Mouse (Mus musculus) liver, embryonic 16.5 days (tissue): Measurements from ENCODE around the gene Gnas. TPM values are rescaled to one million over a fixed set of nuclear protein-coding genes. Genes with fewer than 3 reads are reported as not detected.
A peak's percentile ranks its signal among the peaks of the same experiment; 100 is the strongest.

Source experiments
- ATAC-seq: fragments of 200-750 bp; cut with Nextera tagmentation; 2 replicates; pipeline ENCODE4 v1.8.0; 2017; ENCODE audit warnings: low read depth, mild to moderate bottlenecking, moderate number of reproducible peaks, moderate library complexity
- H3K27ac ChIP-seq: fragments of 300-500 bp; sonication (generic); 2 replicates; pipeline ENCODE4 v1.5.1; 2014; ENCODE audit warnings: mild to moderate bottlenecking, low read length
- H3K27me3 ChIP-seq: fragments of 300-500 bp; sonication (generic); 2 replicates; pipeline ENCODE4 v1.6.1; 2014; ENCODE audit warnings: low read depth, low read length, mixed read lengths; ENCODE audit not compliant: control insufficient read depth, insufficient read depth
- H3K36me3 ChIP-seq: fragments of 300-500 bp; sonication (generic); 2 replicates; pipeline ENCODE4 v1.6.1; 2014; ENCODE audit warnings: mild to moderate bottlenecking; ENCODE audit not compliant: control insufficient read depth, insufficient read depth
- H3K4me1 ChIP-seq: fragments of 300-500 bp; sonication (generic); 2 replicates; pipeline ENCODE4 v1.6.1; 2014; ENCODE audit warnings: low read depth, low read length, mixed read lengths; ENCODE audit not compliant: control insufficient read depth
- H3K4me2 ChIP-seq: fragments of 300-500 bp; sonication (generic); 2 replicates; pipeline ENCODE4 v1.6.1; 2014; ENCODE audit warnings: low read depth, low read length, mixed read lengths
- H3K4me3 ChIP-seq: fragments of 300-500 bp; sonication (generic); 2 replicates; pipeline ENCODE4 v1.5.1; 2014; ENCODE audit warnings: low read depth, mild to moderate bottlenecking, low read length
- H3K9ac ChIP-seq: fragments of 300-500 bp; sonication (generic); 2 replicates; pipeline ENCODE4 v1.6.1; 2014; ENCODE audit warnings: low read depth, low read length
- H3K9me3 ChIP-seq: fragments of 300-500 bp; sonication (generic); replicated peaks from 2 replicates; pipeline ENCODE4 v1.6.1; 2016; ENCODE audit warnings: low read length; ENCODE audit not compliant: control insufficient read depth
- WGBS: fragments of 180-500 bp; shearing (Covaris S2); extraction: QIAGEN DNeasy Blood & Tissue Kit; methylation state at CpG from one replicate; pipeline ENCODE4 v1.1.7; 2014; ENCODE audit not compliant: insufficient replicate concordance; 5-methylcytosine and 5-hydroxymethylcytosine counted together
- polyA plus RNA-seq: library from polyadenylated mRNA; unstranded; fragments of >200 nt; fragmentation: Nextera tagmentation; extraction: Ambion mirVana; gene quantifications from 2 replicates; pipeline ENCODE4 v1.2.1, GENCODE M21; 2015

Gene Gnas
- 181 and 231 TPM in 2 replicates for polyA plus RNA-seq

GRCm38 (mm10) chr2:174284011-174284410 is at the start of gene Gnas:
Gene Gnas, plus strand, starts transcription at chr2:174284320.
- Histone ChIP-seq H3K36me3 (peaks cover 47% of the 10 kb centered on the region), H3K27me3 (peaks cover 47% of the 10 kb centered on the region)
- 37% methylated on average over 19 of the region's 19 CpGs for WGBS

GRCm38 (mm10) chr2:174242431-174242830 is 41.7 kb upstream of the Gnas start:
- Histone ChIP-seq H3K9me3 (no peaks in the 10 kb centered on the region), H3K27me3 (no peaks in the 10 kb centered on the region), H3K27ac (no peak overlapping the region), H3K9ac (no peak overlapping the region), H3K4me2 (no peak overlapping the region), H3K4me1 (no peaks in the 10 kb centered on the region), H3K36me3 (no peaks in the 10 kb centered on the region), H3K4me3 (no peak overlapping the region)
- ATAC-seq, result no peak
- WGBS, result 30% methylated on average over 5 of the region's 5 CpGs

More at GRCm38 (mm10) chr2:174284011-174284410, at the start of gene Gnas:
- Histone ChIP-seq H3K4me2 (peak within 1 kb of the TSS; percentile 11; the same call in 1 of the 2 replicates), H3K4me3 (no peak within 1 kb of the TSS), H3K9ac (no peak within 1 kb of the TSS), H3K4me1 (no peaks in the 10 kb centered on the region), H3K27ac (no peak within 1 kb of the TSS), H3K9me3 (peaks cover 10% of the 10 kb centered on the region; the same call in 1 of the 2 replicates)
- no peak for ATAC-seq

- Histone ChIP-seq H3K9ac (no peak overlapping the region), H3K27ac (no peak overlapping the region), H3K27me3 (no peaks in the 10 kb centered on the region), H3K4me2 (no peak overlapping the region), H3K4me1 (no peaks in the 10 kb centered on the region), H3K4me3 (no peak overlapping the region), H3K9me3 (no peaks in the 10 kb centered on the region), H3K36me3 (no peaks in the 10 kb centered on the region)
- ATAC-seq, result no peak
Measured at GRCm38 (mm10) chr2:174251963-174252362, 32.2 kb upstream of the Gnas start.

- ATAC-seq, result no peak
- Histone ChIP-seq H3K9ac (no peak overlapping the region), H3K9me3 (no peaks in the 10 kb centered on the region), H3K4me3 (no peak overlapping the region), H3K36me3 (no peaks in the 10 kb centered on the region), H3K4me1 (no peaks in the 10 kb centered on the region), H3K27me3 (no peaks in the 10 kb centered on the region), H3K4me2 (no peak overlapping the region), H3K27ac (no peak overlapping the region)
- 24% methylated on average over 2 of the region's 2 CpGs for WGBS
Measured at GRCm38 (mm10) chr2:174257312-174257711, 26.8 kb upstream of the Gnas start.

- 12% methylated on average over 3 of the region's 3 CpGs for WGBS
- no peak for ATAC-seq
Measured at GRCm38 (mm10) chr2:174260004-174260403, 24.1 kb upstream of the Gnas start.

GRCm38 (mm10) chr2:174260908-174261800 is 23.0 kb upstream of the Gnas start:
- H3K4me2 ChIP-seq, result no peak overlapping the region
- no peak overlapping the region for H3K4me3 ChIP-seq
- H3K27me3 ChIP-seq, result no peaks in the 10 kb centered on the region
- H3K9ac ChIP-seq, result no peak overlapping the region
- no peaks in the 10 kb centered on the region for H3K9me3 ChIP-seq
- WGBS, result 25% methylated on average over 4 of the region's 4 CpGs
- ATAC-seq, result no peak
- no peak overlapping the region for H3K27ac ChIP-seq
- no peaks in the 10 kb centered on the region for H3K4me1 ChIP-seq
- H3K36me3 ChIP-seq, result no peaks in the 10 kb centered on the region

More at GRCm38 (mm10) chr2:174260004-174260403, 24.1 kb upstream of the Gnas start:
- Histone ChIP-seq H3K4me3 (no peak overlapping the region), H3K4me1 (no peaks in the 10 kb centered on the region), H3K9me3 (no peaks in the 10 kb centered on the region), H3K4me2 (no peak overlapping the region), H3K27me3 (no peaks in the 10 kb centered on the region), H3K36me3 (no peaks in the 10 kb centered on the region), H3K27ac (no peak overlapping the region), H3K9ac (no peak overlapping the region)

- H3K4me3 ChIP-seq, result no peak overlapping the region
- ATAC-seq, result no peak
- no peak overlapping the region for H3K9ac ChIP-seq
Measured at GRCm38 (mm10) chr2:174261801-174262200, 22.3 kb upstream of the Gnas start.

GRCm38 (mm10) chr2:174263110-174263815 is 20.9 kb upstream of the Gnas start:
- WGBS, result 42% methylated on average over 5 of the region's 5 CpGs
- no peak for ATAC-seq

More at GRCm38 (mm10) chr2:174261801-174262200, 22.3 kb upstream of the Gnas start:
- WGBS, result 48% methylated on average over 6 of the region's 6 CpGs
- H3K27ac ChIP-seq, result no peak overlapping the region
- no peaks in the 10 kb centered on the region for H3K36me3 ChIP-seq
- no peaks in the 10 kb centered on the region for H3K9me3 ChIP-seq
- no peaks in the 10 kb centered on the region for H3K4me1 ChIP-seq
- H3K27me3 ChIP-seq, result no peaks in the 10 kb centered on the region
- H3K4me2 ChIP-seq, result no peak overlapping the region

GRCm38 (mm10) chr2:174264248-174264647 is 19.9 kb upstream of the Gnas start:
- no peak overlapping the region for H3K9ac ChIP-seq
- no peak overlapping the region for H3K4me2 ChIP-seq
- no peaks in the 10 kb centered on the region for H3K36me3 ChIP-seq
- no peak overlapping the region for H3K27ac ChIP-seq
- no peaks in the 10 kb centered on the region for H3K27me3 ChIP-seq
- H3K9me3 ChIP-seq, result no peaks in the 10 kb centered on the region
- no peaks in the 10 kb centered on the region for H3K4me1 ChIP-seq
- no peak for ATAC-seq
- H3K4me3 ChIP-seq, result no peak overlapping the region
- WGBS, result 70% methylated on average over 8 of the region's 8 CpGs

More at GRCm38 (mm10) chr2:174263110-174263815, 20.9 kb upstream of the Gnas start:
- no peaks in the 10 kb centered on the region for H3K4me1 ChIP-seq
- H3K27me3 ChIP-seq, result no peaks in the 10 kb centered on the region
- no peak overlapping the region for H3K9ac ChIP-seq
- H3K36me3 ChIP-seq, result no peaks in the 10 kb centered on the region
- H3K9me3 ChIP-seq, result no peaks in the 10 kb centered on the region
- no peak overlapping the region for H3K4me3 ChIP-seq
- no peak overlapping the region for H3K4me2 ChIP-seq
- H3K27ac ChIP-seq, result no peak overlapping the region
